Mouse (Mus musculus) heart, embryonic 16.5 days (tissue): ENCODE data around the gene Map1lc3a. TPM values are rescaled to one million over a fixed set of nuclear protein-coding genes. Genes with fewer than 3 reads are reported as not detected.

Experiments used
- ATAC-seq: fragments of 200-750 bp; cut with Nextera tagmentation; replicated peaks from 2 replicates; pipeline ENCODE4 v1.8.0; 2017; ENCODE audit warnings: moderate number of reproducible peaks; ENCODE audit not compliant: insufficient read depth, low FRiP score; ENCODE audit errors: extremely low read depth
- H3K27ac ChIP-seq: fragments of 300-500 bp; sonication (generic); 2 replicates; pipeline ENCODE4 v1.5.1; 2014; ENCODE audit warnings: mild to moderate bottlenecking, low read length, control low read depth, moderate library complexity
- H3K27me3 ChIP-seq: fragments of 300-500 bp; sonication (generic); 2 replicates; pipeline ENCODE4 v1.6.1; 2014; ENCODE audit warnings: low read length, mixed read lengths; ENCODE audit not compliant: control insufficient read depth, insufficient read depth
- H3K36me3 ChIP-seq: fragments of 300-500 bp; sonication (generic); 2 replicates; pipeline ENCODE4 v1.6.1; 2014; ENCODE audit not compliant: control insufficient read depth, insufficient read depth
- H3K4me1 ChIP-seq: fragments of 300-500 bp; sonication (generic); 2 replicates; pipeline ENCODE4 v1.6.1; 2014; ENCODE audit warnings: low read length, mixed read lengths; ENCODE audit not compliant: control insufficient read depth, insufficient read depth
- H3K4me2 ChIP-seq: fragments of 300-500 bp; sonication (generic); 2 replicates; pipeline ENCODE4 v1.6.1; 2014; ENCODE audit warnings: low read depth, mild to moderate bottlenecking, control low read depth, low read length
- H3K4me3 ChIP-seq: fragments of 300-500 bp; sonication (generic); 2 replicates; pipeline ENCODE4 v1.5.1; 2014; ENCODE audit warnings: mild to moderate bottlenecking, control low read depth, low read length
- H3K9ac ChIP-seq: fragments of 300-500 bp; sonication (generic); 2 replicates; pipeline ENCODE4 v1.6.1; 2014; ENCODE audit warnings: low read length, control low read depth
- H3K9me3 ChIP-seq: fragments of 300-500 bp; sonication (generic); replicated peaks from 2 replicates; pipeline ENCODE4 v1.6.1; 2016; ENCODE audit warnings: low read length; ENCODE audit not compliant: control insufficient read depth
- WGBS: fragments of 180-500 bp; shearing (Covaris S2); extraction: QIAGEN DNeasy Blood & Tissue Kit; methylation state at CpG from one replicate; pipeline ENCODE4 v1.1.7; 2014; 5-methylcytosine and 5-hydroxymethylcytosine counted together
- polyA plus RNA-seq: library from polyadenylated mRNA; unstranded; fragments of >200 nt; fragmentation: Nextera tagmentation; extraction: Ambion mirVana; gene quantifications from 2 replicates; pipeline ENCODE4 v1.2.1, GENCODE M21; 2015

Gene Map1lc3a
- polyA plus RNA-seq, 1 experiment from 2014 or later: 427 TPM

DNA sequence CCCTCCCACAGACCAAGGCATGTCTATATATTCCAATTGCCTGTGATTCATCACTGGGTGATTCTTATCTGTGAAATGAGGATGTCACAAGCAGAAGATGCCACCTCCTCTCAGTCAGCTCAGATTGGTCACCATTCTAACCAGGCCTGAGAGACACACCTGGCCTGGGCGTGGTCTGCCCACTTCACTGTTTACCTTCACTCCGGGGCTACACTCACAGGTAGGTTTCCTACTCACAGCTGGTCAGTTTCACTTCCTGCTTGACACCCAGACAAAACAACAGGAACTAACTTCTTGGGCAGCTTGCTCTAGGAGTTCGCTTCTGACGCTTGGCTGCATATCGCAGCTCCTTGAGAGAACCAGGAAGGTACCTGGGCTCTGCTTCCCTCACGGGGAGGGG lies 19.4 kb downstream of the Map1lc3a start:
- Histone ChIP-seq H3K9ac (no peak overlapping the region), H3K4me3 (no peak overlapping the region), H3K27ac (no peak overlapping the region), H3K36me3 (peaks cover 42% of the 10 kb centered on the region), H3K4me1 (peaks cover 14% of the 10 kb centered on the region), H3K4me2 (no peak overlapping the region), H3K27me3 (no peaks in the 10 kb centered on the region), H3K9me3 (no peaks in the 10 kb centered on the region)
- 91% methylated on average over 6 of the region's 6 CpGs for WGBS
- ATAC-seq: no peak

DNA sequence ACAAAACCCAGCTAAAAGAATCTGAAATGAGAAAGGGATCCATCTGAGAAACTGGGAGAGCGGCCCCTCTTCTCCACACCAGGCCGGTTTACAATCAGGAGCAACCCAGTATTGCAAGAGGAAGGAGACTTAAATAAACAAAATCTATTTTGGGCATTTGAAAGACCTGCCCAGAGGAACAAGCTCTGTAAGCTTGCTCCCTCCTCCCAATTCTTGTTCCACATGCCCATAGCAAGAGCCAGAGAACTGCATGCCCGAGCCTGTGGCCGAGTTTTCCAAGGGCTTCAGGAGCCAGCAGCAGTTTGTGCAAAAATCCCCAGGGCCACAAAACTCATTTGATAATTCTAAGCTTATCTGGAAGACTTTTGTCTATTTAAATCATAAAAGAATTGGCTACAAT lies 23.5 kb downstream of the Map1lc3a start:
- Histone ChIP-seq H3K27me3 (no peaks in the 10 kb centered on the region), H3K9me3 (no peaks in the 10 kb centered on the region), H3K9ac (no peak overlapping the region), H3K36me3 (peaks cover 25% of the 10 kb centered on the region), H3K4me3 (no peak overlapping the region), H3K4me2 (peak overlapping the region; percentile 27; the same call in 1 of the 2 replicates), H3K27ac (peak overlapping the region; percentile 86), H3K4me1 (peaks cover 7% of the 10 kb centered on the region)
- peak; percentile 73 for ATAC-seq
- WGBS: 43% methylated on average over 4 of the region's 4 CpGs

GRCm38 (mm10) chr2:155308936-155309592 lies 33.0 kb downstream of the Map1lc3a start:
- H3K27ac ChIP-seq: peak overlapping the region; percentile 81
- ATAC-seq: peak; percentile 70
- H3K4me1 ChIP-seq: peaks cover 10% of the 10 kb centered on the region
- peak overlapping the region; percentile 6; the same call in 1 of the 2 replicates for H3K4me2 ChIP-seq
- WGBS: 23% methylated on average over 3 of the region's 3 CpGs
- no peaks in the 10 kb centered on the region for H3K9me3 ChIP-seq
- no peaks in the 10 kb centered on the region for H3K27me3 ChIP-seq
- no peak overlapping the region for H3K9ac ChIP-seq
- H3K4me3 ChIP-seq: no peak overlapping the region
- peaks cover 19% of the 10 kb centered on the region for H3K36me3 ChIP-seq

GRCm38 (mm10) chr2:155313671-155314070 lies 37.6 kb downstream of the Map1lc3a start:
- no peak for ATAC-seq
- Histone ChIP-seq H3K27ac (no peak overlapping the region), H3K9me3 (no peaks in the 10 kb centered on the region), H3K9ac (no peak overlapping the region), H3K4me2 (no peak overlapping the region), H3K4me1 (peaks cover 10% of the 10 kb centered on the region), H3K36me3 (peaks cover 10% of the 10 kb centered on the region), H3K4me3 (no peak overlapping the region), H3K27me3 (no peaks in the 10 kb centered on the region)
- WGBS: 53% methylated on average over 6 of the region's 6 CpGs

DNA sequence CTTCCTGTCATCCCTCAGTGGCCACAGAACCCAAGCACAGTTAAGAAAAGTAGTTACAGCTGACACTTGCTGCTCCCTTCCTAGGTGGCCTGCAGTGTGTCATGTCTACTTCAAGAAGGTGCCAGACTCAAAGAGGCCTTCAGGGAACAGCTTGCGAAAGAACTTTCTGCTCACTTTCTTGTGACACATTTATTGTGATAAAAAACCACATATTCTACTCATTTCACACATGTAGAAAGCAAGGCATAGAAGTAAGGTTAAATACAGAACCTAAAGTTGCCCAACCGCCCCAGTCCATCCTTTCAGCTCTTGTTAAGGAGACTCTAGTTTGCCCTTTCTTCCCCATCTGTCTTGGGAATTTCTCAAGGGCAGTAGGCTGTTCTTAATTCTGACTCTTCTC lies 42.5 kb downstream of the Map1lc3a start:
- Histone ChIP-seq H3K4me3 (no peak overlapping the region), H3K27ac (no peak overlapping the region), H3K9me3 (no peaks in the 10 kb centered on the region), H3K27me3 (no peaks in the 10 kb centered on the region), H3K4me1 (peaks cover 4% of the 10 kb centered on the region), H3K36me3 (peaks cover 3% of the 10 kb centered on the region; the same call in 1 of the 2 replicates), H3K9ac (no peak overlapping the region), H3K4me2 (no peak overlapping the region)
- 95% methylated on average over 2 of the region's 2 CpGs for WGBS
- no peak for ATAC-seq

- Histone ChIP-seq H3K36me3 (peaks cover 3% of the 10 kb centered on the region; the same call in 1 of the 2 replicates), H3K27ac (no peak overlapping the region), H3K4me2 (no peak overlapping the region), H3K4me3 (no peak overlapping the region), H3K27me3 (no peaks in the 10 kb centered on the region), H3K4me1 (peaks cover 4% of the 10 kb centered on the region), H3K9me3 (no peaks in the 10 kb centered on the region), H3K9ac (no peak overlapping the region)
- 62% methylated on average over 5 of the region's 5 CpGs for WGBS
- no peak for ATAC-seq
Measured at GRCm38 (mm10) chr2:155320596-155320995, 44.5 kb downstream of the Map1lc3a start.

DNA sequence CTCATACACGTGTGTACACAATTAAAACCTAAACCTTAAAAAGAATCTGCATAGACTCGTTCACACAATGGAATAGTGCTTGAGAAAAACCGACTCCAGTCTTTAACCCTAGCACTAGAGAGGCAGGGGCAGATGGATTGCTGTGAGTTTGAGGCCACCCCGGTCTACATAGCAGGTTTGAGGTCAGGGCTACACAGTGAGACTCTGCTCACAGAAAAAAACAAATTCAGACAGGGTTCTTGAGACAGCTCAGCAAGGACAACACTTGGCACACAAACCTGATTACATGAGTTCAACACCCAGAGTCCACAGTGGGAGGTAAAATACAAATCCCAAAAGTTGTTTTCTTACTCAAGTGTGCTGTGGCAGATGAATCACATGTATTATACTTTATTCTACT lies 49.9 kb downstream of the Map1lc3a start:
- Histone ChIP-seq H3K4me1 (no peaks in the 10 kb centered on the region), H3K9me3 (no peaks in the 10 kb centered on the region), H3K9ac (no peak overlapping the region), H3K4me3 (no peak overlapping the region), H3K4me2 (no peak overlapping the region), H3K27me3 (no peaks in the 10 kb centered on the region), H3K36me3 (peaks cover 14% of the 10 kb centered on the region), H3K27ac (no peak overlapping the region)
- 94% methylated on average over 4 of the region's 4 CpGs for WGBS
- ATAC-seq: no peak

Other genes with a start within 250 kb of the Map1lc3a start
- gene Ahcy, start 201.8 kb upstream of the Map1lc3a start, polyA plus RNA-seq: 39.3 and 42.7 TPM in 2 replicates
- 35.0 and 35.9 TPM in 2 replicates for gene Itch, start 142.8 kb upstream of the Map1lc3a start, polyA plus RNA-seq
- 401 and 410 TPM in 2 replicates for gene Dynlrb1, start 39.8 kb upstream of the Map1lc3a start, polyA plus RNA-seq
- 56.5 and 59.2 TPM in 2 replicates for gene Pigu, start 81.1 kb downstream of the Map1lc3a start, polyA plus RNA-seq
- 126 and 132 TPM in 2 replicates for gene Trp53inp2, start 104.8 kb downstream of the Map1lc3a start, polyA plus RNA-seq
- 11.4 and 13.1 TPM in 2 replicates for gene Ncoa6, start 197.6 kb downstream of the Map1lc3a start, polyA plus RNA-seq
- 24.7 and 26.1 TPM in 2 replicates for gene Acss2, start 241.7 kb downstream of the Map1lc3a start, polyA plus RNA-seq
- 1.2 and 2.1 TPM in 2 replicates for gene Ggt7, start 241.9 kb downstream of the Map1lc3a start, polyA plus RNA-seq